Mouse (Mus musculus) G1E (cell line): Measurements from ENCODE around the gene Cnnm3.

Source experiments
- CTCF ChIP-seq: IDR thresholded peaks from 2 replicates; pipeline ENCODE4 v1.5.1; 2012; ENCODE audit warnings: low read depth, low read length, inconsistent platforms, mixed read lengths
- POLR2AphosphoS5 ChIP-seq: IDR thresholded peaks from 2 replicates; pipeline ENCODE4 v1.6.1; 2012; ENCODE audit warnings: low read depth, low read length, inconsistent platforms; ENCODE audit not compliant: insufficient replicate concordance

GRCm38 (mm10) chr1:36512966-36513280 is 1.3 kb downstream of the Cnnm3 start:
- TF ChIP-seq CTCF, result no peak
- no peak for TF ChIP-seq POLR2AphosphoS5
